Mouse (Mus musculus): ENCODE data around the gene Cela2a. TPM values are rescaled to one million over a fixed set of nuclear protein-coding genes. Genes with fewer than 3 reads are reported as not detected.

The Cela2a gene
- polyA plus RNA-seq, 1 experiment from 2014 or later, result not detected

DNA sequence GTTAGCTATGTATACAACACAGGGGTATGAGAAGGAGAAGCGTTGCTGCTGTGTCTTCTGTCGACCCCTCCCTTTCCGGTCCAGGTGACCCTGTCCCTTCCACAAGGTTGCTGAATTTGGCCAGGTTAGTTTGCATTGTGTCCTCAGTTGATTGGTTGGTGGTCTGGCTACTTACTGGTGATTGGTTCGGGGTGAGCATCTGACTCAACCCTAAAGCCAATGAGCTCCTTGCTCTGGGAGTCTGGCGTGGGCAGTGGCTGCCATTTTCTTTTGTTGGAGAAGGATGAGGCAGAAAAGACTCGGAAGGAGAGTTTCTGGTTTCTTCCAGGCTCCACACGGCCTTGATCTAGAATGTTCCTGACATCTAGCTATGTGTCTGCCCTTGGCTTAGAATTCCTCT is 6.6 kb downstream of the Cela2a start:
- H3K4me3 ChIP-seq, result no peak overlapping the region
- H3K4me2 ChIP-seq, result no peak overlapping the region
- peaks cover 14% of the 10 kb centered on the region for H3K36me3 ChIP-seq
- H3K4me1 ChIP-seq (replicated peaks), result peaks cover 13% of the 10 kb centered on the region
- H3K9me3 ChIP-seq (replicated peaks), result no peaks in the 10 kb centered on the region
- no peak for ATAC-seq (ENCODE audit: insufficient number of reproducible peaks, low FRiP score)
- no peak overlapping the region for H3K9ac ChIP-seq
- 86% methylated on average over 7 of the region's 7 CpGs for WGBS
- H3K27ac ChIP-seq (ENCODE audit: poor library complexity, severe bottlenecking), result no peak overlapping the region
- H3K27me3 ChIP-seq (replicated peaks), result no peaks in the 10 kb centered on the region

- no peak for ATAC-seq (ENCODE audit: insufficient number of reproducible peaks, low FRiP score)
- peaks cover 13% of the 10 kb centered on the region for H3K4me1 ChIP-seq (replicated peaks)
- no peak overlapping the region for H3K9ac ChIP-seq
- no peak overlapping the region for H3K4me2 ChIP-seq
- H3K9me3 ChIP-seq (replicated peaks), result no peaks in the 10 kb centered on the region
- H3K4me3 ChIP-seq, result no peak overlapping the region
- H3K27me3 ChIP-seq (replicated peaks), result no peaks in the 10 kb centered on the region
- H3K27ac ChIP-seq (ENCODE audit: poor library complexity, severe bottlenecking), result no peak overlapping the region
- H3K36me3 ChIP-seq, result peaks cover 19% of the 10 kb centered on the region
- WGBS, result 83% methylated on average over 13 of the region's 13 CpGs
Measured at GRCm38 (mm10) chr4:141818861-141819260, 7.1 kb downstream of the Cela2a start.

- no peak overlapping the region for H3K27ac ChIP-seq (ENCODE audit: poor library complexity, severe bottlenecking)
- H3K4me1 ChIP-seq (replicated peaks), result peaks cover 13% of the 10 kb centered on the region
- no peak overlapping the region for H3K9ac ChIP-seq
- no peak overlapping the region for H3K4me3 ChIP-seq
- ATAC-seq (ENCODE audit: insufficient number of reproducible peaks, low FRiP score), result no peak
- H3K36me3 ChIP-seq, result peaks cover 31% of the 10 kb centered on the region
- H3K9me3 ChIP-seq (replicated peaks), result no peaks in the 10 kb centered on the region
- WGBS, result 73% methylated on average over 10 of the region's 10 CpGs
- H3K27me3 ChIP-seq (replicated peaks), result no peaks in the 10 kb centered on the region
- no peak overlapping the region for H3K4me2 ChIP-seq
Measured at GRCm38 (mm10) chr4:141817706-141818105, 8.3 kb downstream of the Cela2a start.

DNA sequence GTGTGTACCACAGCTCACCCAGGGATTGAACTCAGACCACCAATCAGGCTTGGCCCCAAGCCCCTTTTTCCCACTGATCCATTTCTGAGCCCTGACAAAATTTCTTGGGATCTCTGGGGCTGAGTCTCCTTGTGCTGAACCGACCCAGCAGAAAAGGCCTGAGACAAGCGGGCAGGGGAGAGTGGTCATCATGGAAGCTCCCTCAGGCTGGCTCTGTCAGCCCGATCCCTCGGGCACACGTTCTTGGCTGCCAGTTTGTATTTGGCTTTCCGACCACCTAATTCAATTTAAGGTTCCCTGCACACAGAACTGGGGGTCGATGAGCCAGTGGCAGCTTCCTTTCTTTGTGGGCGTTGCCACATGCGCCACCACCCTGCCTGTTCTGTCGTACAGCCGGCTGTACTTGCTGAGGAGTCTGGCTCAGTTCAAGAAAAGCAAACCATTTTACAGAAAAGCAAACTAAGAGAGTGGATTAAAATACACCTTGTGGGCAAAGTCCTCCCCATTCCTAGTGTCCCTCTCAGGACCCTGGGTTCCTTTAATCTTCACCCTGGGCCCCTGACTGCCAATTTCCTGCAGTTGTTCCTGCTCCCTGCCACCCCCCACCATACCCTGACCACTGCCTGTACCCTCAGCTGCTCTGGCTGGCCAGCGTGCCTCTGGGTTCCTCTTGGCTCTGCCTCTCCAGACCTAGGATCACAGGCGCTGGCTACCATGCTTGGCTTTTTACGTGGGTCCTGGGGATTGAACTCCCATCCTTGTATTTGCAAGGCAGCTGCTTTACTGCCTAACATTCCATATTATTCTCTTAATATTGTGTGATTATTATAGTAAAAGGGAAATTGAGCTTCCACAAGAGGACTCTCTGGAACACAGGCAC is 8.9 kb downstream of the Cela2a start:
- no peaks in the 10 kb centered on the region for H3K27me3 ChIP-seq (replicated peaks)
- no peaks in the 10 kb centered on the region for H3K9me3 ChIP-seq (replicated peaks)
- no peak overlapping the region for H3K4me2 ChIP-seq
- H3K27ac ChIP-seq (ENCODE audit: poor library complexity, severe bottlenecking), result no peak overlapping the region
- no peak overlapping the region for H3K9ac ChIP-seq
- no peak for ATAC-seq (ENCODE audit: insufficient number of reproducible peaks, low FRiP score)
- no peak overlapping the region for H3K4me3 ChIP-seq
- peaks cover 37% of the 10 kb centered on the region for H3K36me3 ChIP-seq
- H3K4me1 ChIP-seq (replicated peaks), result peaks cover 12% of the 10 kb centered on the region
- 68% methylated on average over 14 of the region's 14 CpGs for WGBS

- H3K9me3 ChIP-seq (replicated peaks), result no peaks in the 10 kb centered on the region
- WGBS, result 84% methylated on average over 7 of the region's 7 CpGs
- H3K4me3 ChIP-seq, result no peak overlapping the region
- H3K36me3 ChIP-seq, result peaks cover 45% of the 10 kb centered on the region
- peaks cover 4% of the 10 kb centered on the region; the same call in 1 of the 2 replicates for H3K4me1 ChIP-seq (replicated peaks)
- ATAC-seq (ENCODE audit: insufficient number of reproducible peaks, low FRiP score), result no peak
- H3K9ac ChIP-seq, result no peak overlapping the region
- H3K27ac ChIP-seq (ENCODE audit: poor library complexity, severe bottlenecking), result no peak overlapping the region
- no peaks in the 10 kb centered on the region for H3K27me3 ChIP-seq (replicated peaks)
- no peak overlapping the region for H3K4me2 ChIP-seq
Measured at GRCm38 (mm10) chr4:141816267-141816666, 9.7 kb downstream of the Cela2a start.

DNA sequence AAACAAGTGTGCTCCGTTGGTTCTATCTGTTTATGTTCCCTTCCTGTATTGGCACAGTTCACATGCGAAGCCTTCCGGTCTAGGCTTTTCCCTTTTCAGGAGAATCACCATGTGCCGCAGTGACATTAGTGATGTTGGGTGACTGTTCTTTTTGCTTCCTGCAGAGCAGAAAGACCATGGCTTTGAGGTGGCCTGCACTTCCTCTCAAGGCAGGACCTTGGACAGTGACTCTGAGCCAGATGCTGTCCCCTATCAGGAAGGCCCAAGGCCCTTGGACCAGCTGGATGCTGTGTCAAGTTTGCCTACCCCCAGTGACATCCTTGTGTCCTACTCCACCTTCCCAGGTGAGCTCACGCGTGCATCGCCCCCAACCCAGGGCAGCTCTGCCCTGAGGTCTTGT is 14.6 kb downstream of the Cela2a start:
- no peak for ATAC-seq (ENCODE audit: insufficient number of reproducible peaks, low FRiP score)
- H3K27me3 ChIP-seq (replicated peaks), result no peaks in the 10 kb centered on the region
- no peaks in the 10 kb centered on the region for H3K4me1 ChIP-seq (replicated peaks)
- no peak overlapping the region for H3K4me2 ChIP-seq
- H3K9me3 ChIP-seq (replicated peaks), result no peaks in the 10 kb centered on the region
- peaks cover 94% of the 10 kb centered on the region for H3K36me3 ChIP-seq
- H3K9ac ChIP-seq, result no peak overlapping the region
- H3K4me3 ChIP-seq, result no peak overlapping the region
- 93% methylated on average over 7 of the region's 7 CpGs for WGBS
- no peak overlapping the region for H3K27ac ChIP-seq (ENCODE audit: poor library complexity, severe bottlenecking)

GRCm38 (mm10) chr4:141810975-141811374 is 15.0 kb downstream of the Cela2a start:
- Histone ChIP-seq H3K4me2 (no peak overlapping the region), H3K36me3 (peaks cover 97% of the 10 kb centered on the region)
- WGBS, result 95% methylated on average over 2 of the region's 2 CpGs

DNA sequence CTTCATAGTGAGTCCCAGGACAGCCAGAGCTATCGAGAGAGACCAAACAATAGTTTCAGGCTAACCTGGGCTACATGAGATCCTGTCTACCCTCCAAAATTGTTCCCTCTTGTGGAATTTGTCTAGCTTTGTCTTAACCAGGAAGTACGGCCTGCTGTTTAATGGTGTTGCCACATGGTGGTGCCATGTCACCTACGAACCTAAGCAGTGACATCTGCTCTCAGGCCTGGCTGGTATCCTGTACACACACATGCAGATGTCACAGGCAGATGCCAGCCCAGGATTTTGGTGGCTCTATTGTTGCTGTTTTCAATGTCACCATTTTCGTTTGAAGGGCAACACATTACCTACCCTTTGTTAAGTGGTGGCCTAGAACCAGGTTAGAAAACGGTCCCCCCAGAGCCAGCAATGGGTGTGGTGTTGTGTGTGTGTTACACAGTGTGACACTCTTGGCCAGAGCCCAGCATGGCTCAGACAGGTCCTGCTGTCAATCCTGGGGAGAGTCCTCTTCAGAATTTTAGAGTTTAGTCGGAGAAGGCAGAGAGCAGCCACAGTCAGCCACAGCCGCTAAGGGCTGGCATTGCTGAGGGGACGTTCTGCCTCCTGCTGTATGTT is 16.0 kb downstream of the Cela2a start:
- H3K27me3 ChIP-seq (replicated peaks), result no peaks in the 10 kb centered on the region
- H3K27ac ChIP-seq (ENCODE audit: poor library complexity, severe bottlenecking), result no peak overlapping the region
- H3K4me1 ChIP-seq (replicated peaks), result no peaks in the 10 kb centered on the region
- peaks cover 99% of the 10 kb centered on the region for H3K36me3 ChIP-seq
- no peak for ATAC-seq (ENCODE audit: insufficient number of reproducible peaks, low FRiP score)
- no peak overlapping the region for H3K4me2 ChIP-seq
- no peak overlapping the region for H3K9ac ChIP-seq
- H3K9me3 ChIP-seq (replicated peaks), result no peaks in the 10 kb centered on the region
- H3K4me3 ChIP-seq, result no peak overlapping the region
- 72% methylated on average over 8 of the region's 8 CpGs for WGBS

More at GRCm38 (mm10) chr4:141810975-141811374, 15.0 kb downstream of the Cela2a start:
- no peak overlapping the region for H3K4me3 ChIP-seq
- no peaks in the 10 kb centered on the region for H3K9me3 ChIP-seq (replicated peaks)
- no peaks in the 10 kb centered on the region for H3K4me1 ChIP-seq (replicated peaks)
- H3K9ac ChIP-seq, result no peak overlapping the region
- no peak for ATAC-seq (ENCODE audit: insufficient number of reproducible peaks, low FRiP score)
- H3K27ac ChIP-seq (ENCODE audit: poor library complexity, severe bottlenecking), result no peak overlapping the region
- H3K27me3 ChIP-seq (replicated peaks), result no peaks in the 10 kb centered on the region

DNA sequence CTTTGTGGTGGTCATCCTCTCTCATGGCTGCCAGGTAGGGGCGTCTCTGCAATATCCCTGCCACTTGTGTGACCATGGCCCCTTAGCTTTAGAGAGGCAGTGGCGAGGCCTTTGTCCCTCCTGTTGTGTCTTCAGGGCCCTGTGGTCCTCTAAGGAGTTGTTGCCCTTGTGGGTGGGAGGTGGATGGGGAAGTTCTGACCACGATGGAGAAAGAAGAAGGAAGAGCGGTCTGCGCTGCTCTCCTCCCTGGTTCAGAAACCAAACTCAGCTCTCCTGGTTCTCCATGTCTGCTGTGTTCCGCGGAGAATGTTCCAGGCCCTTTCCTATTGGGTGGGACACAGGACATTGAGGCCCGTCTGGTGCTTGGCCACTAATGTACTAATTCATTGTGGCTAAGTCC is 20.1 kb downstream of the Cela2a start:
- no peak overlapping the region for H3K9ac ChIP-seq
- no peak for ATAC-seq (ENCODE audit: insufficient number of reproducible peaks, low FRiP score)
- no peak overlapping the region for H3K4me3 ChIP-seq
- no peaks in the 10 kb centered on the region for H3K4me1 ChIP-seq (replicated peaks)
- no peaks in the 10 kb centered on the region for H3K27me3 ChIP-seq (replicated peaks)
- H3K9me3 ChIP-seq (replicated peaks), result no peaks in the 10 kb centered on the region
- WGBS, result 87% methylated on average over 8 of the region's 8 CpGs
- no peak overlapping the region for H3K4me2 ChIP-seq
- no peak overlapping the region for H3K27ac ChIP-seq (ENCODE audit: poor library complexity, severe bottlenecking)
- H3K36me3 ChIP-seq, result peaks cover 84% of the 10 kb centered on the region

DNA sequence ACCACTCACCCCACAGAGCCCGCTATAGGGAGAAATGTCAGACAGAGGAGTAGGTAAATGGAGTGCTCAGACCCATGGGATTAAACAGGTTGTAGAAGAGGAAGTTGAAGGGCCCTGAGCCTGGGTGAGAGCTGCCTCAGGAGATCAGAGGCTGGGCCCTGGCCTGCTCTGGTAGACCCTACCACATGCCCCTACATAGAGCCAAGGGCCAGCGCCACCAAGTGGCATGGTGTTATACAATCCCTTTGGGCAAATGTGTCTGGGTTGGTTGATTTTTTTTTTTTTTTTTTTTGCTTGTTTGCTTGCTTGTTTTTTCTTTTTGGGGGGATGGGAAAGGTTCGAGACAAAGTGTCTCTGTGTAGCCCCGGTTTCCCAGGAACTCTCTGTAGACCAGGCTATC is 21.9 kb downstream of the Cela2a start:
- H3K27ac ChIP-seq (ENCODE audit: poor library complexity, severe bottlenecking), result no peak overlapping the region
- no peak overlapping the region for H3K9ac ChIP-seq
- no peaks in the 10 kb centered on the region for H3K27me3 ChIP-seq (replicated peaks)
- no peak for ATAC-seq (ENCODE audit: insufficient number of reproducible peaks, low FRiP score)
- 91% methylated on average over 4 of the region's 4 CpGs for WGBS
- H3K4me1 ChIP-seq (replicated peaks), result no peaks in the 10 kb centered on the region
- no peak overlapping the region for H3K4me2 ChIP-seq
- H3K4me3 ChIP-seq, result no peak overlapping the region
- peaks cover 66% of the 10 kb centered on the region for H3K36me3 ChIP-seq
- no peaks in the 10 kb centered on the region for H3K9me3 ChIP-seq (replicated peaks)

- peaks cover 9% of the 10 kb centered on the region; the same call in 1 of the 2 replicates for H3K4me1 ChIP-seq (replicated peaks)
- no peak overlapping the region for H3K4me3 ChIP-seq
- no peaks in the 10 kb centered on the region for H3K9me3 ChIP-seq (replicated peaks)
- H3K9ac ChIP-seq, result no peak overlapping the region
- no peak for ATAC-seq (ENCODE audit: insufficient number of reproducible peaks, low FRiP score)
- H3K27me3 ChIP-seq (replicated peaks), result no peaks in the 10 kb centered on the region
- peaks cover 29% of the 10 kb centered on the region for H3K36me3 ChIP-seq
- H3K4me2 ChIP-seq, result no peak overlapping the region
- 82% methylated on average over 5 of the region's 5 CpGs for WGBS
- H3K27ac ChIP-seq (ENCODE audit: poor library complexity, severe bottlenecking), result no peak overlapping the region
Measured at GRCm38 (mm10) chr4:141797545-141797944, 28.4 kb downstream of the Cela2a start.

All from heart, embryonic 12.5 days (tissue).